Comparison of ENCODE assay signal across 19 mouse cellular contexts in the genomic region with DNA sequence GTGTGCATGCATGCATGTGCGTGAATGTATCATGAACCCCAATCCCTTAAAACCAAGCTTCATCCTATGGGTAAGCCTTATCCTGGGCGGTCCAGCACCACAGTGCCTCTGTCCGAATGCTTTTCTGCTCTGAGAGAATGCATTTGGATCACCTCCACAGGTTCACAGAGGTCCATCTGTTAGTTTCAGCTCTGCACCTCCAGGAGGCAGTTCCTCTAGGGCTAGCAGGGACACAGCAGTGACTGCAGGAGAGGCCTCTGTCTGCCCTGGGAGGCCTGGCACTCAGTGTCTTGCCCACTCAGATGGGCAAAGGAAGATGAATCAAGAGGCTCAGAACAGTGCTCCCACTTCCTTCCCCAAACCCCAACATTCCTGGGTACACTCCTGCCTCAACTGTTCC. TPM values are rescaled to one million over a fixed set of nuclear protein-coding genes. Genes with fewer than 3 reads are reported as not detected.
DNase-seq lines count a peak whose midpoint lies in the region; ATAC-seq and TF ChIP-seq lines count a peak whose summit lies in the region.
"Had no signal": no experiment of that assay in that cellular context is flagged by ENCODE, and none has a peak within 500 bp of the region (broad histone marks: within the 10 kb centered on the region; RNA-seq: fewer than 3 reads in every experiment).

No protein-coding gene starts in this region.

- 89% methylated on average over 3 of the region's 3 CpGs for WGBS in forebrain, embryonic 14.5 days

- ATAC-seq in cerebellum, adult (ENCODE audit: insufficient number of reproducible peaks, low FRiP score, low TSS enrichment) = peak; percentile 85
- no peak for ATAC-seq in forebrain, embryonic 14.5 days
- ATAC-seq: CD4-positive, CD25-positive, alpha-beta regulatory T cell, adult 4 months had no signal

- H3K36me3 ChIP-seq in forebrain, embryonic 14.5 days (ENCODE audit: control insufficient read depth, insufficient read depth, low read length) = peaks cover 19% of the 10 kb centered on the region

- no peak overlapping the region for H3K4me2 ChIP-seq in forebrain, embryonic 14.5 days (ENCODE audit: low read length)
- H3K4me2 ChIP-seq: embryonic facial prominence, embryonic 13.5 days; limb, embryonic 13.5 days; liver, embryonic 15.5 days; midbrain, embryonic 11.5 days had no signal

- peaks cover 46% of the 10 kb centered on the region for H3K4me1 ChIP-seq in forebrain, embryonic 14.5 days (ENCODE audit: control insufficient read depth, insufficient read depth, low read length)

- H3K9me3 ChIP-seq in forebrain, embryonic 14.5 days (replicated peaks; ENCODE audit: control insufficient read depth, low read length) = no peaks in the 10 kb centered on the region
- H3K9me3 ChIP-seq: embryonic facial prominence, embryonic 13.5 days; G1E; limb, embryonic 13.5 days; liver, embryonic 15.5 days had no signal

- no peaks in the 10 kb centered on the region for H3K27me3 ChIP-seq in forebrain, embryonic 14.5 days (replicated peaks; ENCODE audit: control insufficient read depth, insufficient read depth, low read length)
- H3K27me3 ChIP-seq: embryonic facial prominence, embryonic 13.5 days; limb, embryonic 13.5 days; liver, embryonic 15.5 days had no signal

- TF ChIP-seq CTCF in layer of hippocampus, adult 2 months (conservative IDR thresholded peaks at IDR 0.05) = no peak

- no peak overlapping the region for H3K4me3 ChIP-seq in layer of hippocampus, adult 2 months
- H3K4me3 ChIP-seq in forebrain, embryonic 14.5 days (ENCODE audit: low read depth, low read length) = no peak overlapping the region
- H3K4me3 ChIP-seq: embryonic facial prominence, embryonic 13.5 days; limb, embryonic 13.5 days; liver, embryonic 15.5 days; myocyte had no signal

- H3K9ac ChIP-seq in forebrain, embryonic 14.5 days (ENCODE audit: low read length) = no peak overlapping the region
- H3K9ac ChIP-seq: embryonic facial prominence, embryonic 13.5 days; limb, embryonic 13.5 days; liver, embryonic 15.5 days had no signal

- no peak for DNase-seq in cerebellum, postnatal 4 days (ENCODE audit: low spot score in 2 of 2)
- DNase-seq in layer of hippocampus, adult 2 months (ENCODE audit: low spot score in 2 of 2) = no peak
- no peak for DNase-seq in layer of hippocampus, postnatal 14 days (ENCODE audit: low spot score in 2 of 2)
- DNase-seq in cerebellum, adult 9-10 months = peak; percentile 93
- no peak for DNase-seq in forebrain, embryonic 14.5 days (ENCODE audit: low spot score)
- no peak for DNase-seq in c-Kit-positive CD71-positive TER-119-positive erythroid progenitor cells, embryonic 14.5 days (ENCODE audit: low spot score)
- DNase-seq in spleen, adult 18-20 months = no peak
- DNase-seq: heart, adult 11 months; lung, postnatal 14 days; retina, postnatal 1 day; thymus, adult 18-20 months had no signal

- peak overlapping the region; percentile 70; the same call in 1 of the 2 replicates for H3K27ac ChIP-seq in layer of hippocampus, adult 2 months
- peak overlapping the region; percentile 27; the same call in 1 of the 2 replicates for H3K27ac ChIP-seq in forebrain, embryonic 14.5 days (ENCODE audit: low read depth, low read length)
- H3K27ac ChIP-seq: limb, embryonic 13.5 days; liver, embryonic 15.5 days had no signal

RNA-seq across cellular contexts. Expression of gene Tet3, which starts 32.3 kb away (rescaled TPM):
- 10 to 100 TPM; 61.0 to 65.9 TPM for total RNA-seq in layer of hippocampus, adult 2 months (2021)
- 100 to 1,000 TPM in 1 of 2 experiments, 10 to 100 TPM in 1; 97.1 to 102 TPM for total RNA-seq in layer of hippocampus, postnatal 14 days (2021)
- polyA plus RNA-seq in forebrain, embryonic 14.5 days (2014; fragmentation: Nextera tagmentation; extraction: Ambion mirVana) = 34.9 and 49.5 TPM in 2 replicates
